Mouse (Mus musculus) spleen, postnatal 14 days (tissue): Measurements from ENCODE around the gene Gm21970.

Source experiments
- DNase-seq, 2 experiments: peaks; one replicate each; pipeline ENCODE4 v3.0.0; 2021 to 2022; ENCODE audit warnings: low spot score in 2 of 2

Gene Gm21970

GRCm38 (mm10) chr16:91372577-91373472 lies 18.7 kb upstream of the Gm21970 start, which contains the start of gene Ifnar2:
Gene Ifnar2, plus strand, starts transcription at chr16:91372783.
- DNase-seq = peak; percentile 77 to 83

GRCm38 (mm10) chr16:91373473-91374252 lies 17.9 kb upstream of the Gm21970 start:
- DNase-seq = peak in 1 of 2 experiments; percentile 26

GRCm38 (mm10) chr16:91374253-91374634 lies 17.3 kb upstream of the Gm21970 start:
- no peak for DNase-seq

GRCm38 (mm10) chr16:91376701-91377100 lies 14.8 kb upstream of the Gm21970 start:
- DNase-seq = no peak

- no peak for DNase-seq
Observed at GRCm38 (mm10) chr16:91378431-91378986, 13.0 kb upstream of the Gm21970 start.

- DNase-seq = no peak
Observed at GRCm38 (mm10) chr16:91378991-91379390, 12.5 kb upstream of the Gm21970 start.

GRCm38 (mm10) chr16:91379412-91379811 lies 12.1 kb upstream of the Gm21970 start:
- DNase-seq = no peak

- no peak for DNase-seq
Observed at GRCm38 (mm10) chr16:91380151-91380550, 11.4 kb upstream of the Gm21970 start.

GRCm38 (mm10) chr16:91381606-91382005 lies 9.9 kb upstream of the Gm21970 start:
- no peak for DNase-seq

- no peak for DNase-seq
Observed at GRCm38 (mm10) chr16:91382261-91382790, 9.2 kb upstream of the Gm21970 start.

- DNase-seq = no peak
Observed at GRCm38 (mm10) chr16:91384221-91384620, 7.3 kb upstream of the Gm21970 start.

- no peak for DNase-seq
Observed at GRCm38 (mm10) chr16:91385621-91386020, 5.9 kb upstream of the Gm21970 start.

GRCm38 (mm10) chr16:91386419-91387120 lies 5.0 kb upstream of the Gm21970 start:
- DNase-seq = no peak

- DNase-seq = no peak
Observed at GRCm38 (mm10) chr16:91387121-91387486, 4.4 kb upstream of the Gm21970 start.

- no peak for DNase-seq
Observed at GRCm38 (mm10) chr16:91390100-91390499, 1.4 kb upstream of the Gm21970 start.

- no peak for DNase-seq
Observed at GRCm38 (mm10) chr16:91394826-91395410, 3.4 kb downstream of the Gm21970 start.

GRCm38 (mm10) chr16:91395633-91396392 lies 4.3 kb downstream of the Gm21970 start:
- DNase-seq = no peak

- no peak for DNase-seq
Observed at GRCm38 (mm10) chr16:91396844-91397537, 5.5 kb downstream of the Gm21970 start.

GRCm38 (mm10) chr16:91398030-91398429 lies 6.5 kb downstream of the Gm21970 start:
- no peak for DNase-seq

GRCm38 (mm10) chr16:91398944-91399343 lies 7.4 kb downstream of the Gm21970 start:
- no peak for DNase-seq
